Mouse (Mus musculus) hindbrain, embryonic 16.5 days (tissue): ENCODE measurements around the gene Ttc5. TPM values are rescaled to one million over a fixed set of nuclear protein-coding genes. Genes with fewer than 3 reads are reported as not detected.
"Not testable (repeated sequence)": the region's sequence is repeated elsewhere in the genome, so short reads cannot be mapped to it uniquely, and the experiment has no call there.

Experiments
- ATAC-seq: fragments of 200-750 bp; cut with Nextera tagmentation; 2 replicates; pipeline ENCODE4 v1.8.0; 2017; ENCODE audit warnings: moderate TSS enrichment, moderate library complexity
- H3K27ac ChIP-seq: fragments of 300-500 bp; sonication (generic); 2 replicates; pipeline ENCODE4 v1.5.1; 2014; ENCODE audit warnings: low read depth, mild to moderate bottlenecking, control low read depth, low read length, moderate library complexity
- H3K27me3 ChIP-seq: fragments of 300-500 bp; sonication (generic); replicated peaks from 2 replicates; pipeline ENCODE4 v1.6.1; 2014; ENCODE audit warnings: low read length; ENCODE audit not compliant: control insufficient read depth, insufficient read depth
- H3K36me3 ChIP-seq: fragments of 300-500 bp; sonication (generic); 2 replicates; pipeline ENCODE4 v1.6.1; 2014; ENCODE audit warnings: mild to moderate bottlenecking, low read length, moderate library complexity, mixed read lengths; ENCODE audit not compliant: control insufficient read depth, insufficient read depth
- H3K4me1 ChIP-seq: fragments of 300-500 bp; sonication (generic); 2 replicates; pipeline ENCODE4 v1.6.1; 2014; ENCODE audit warnings: low read depth, low read length; ENCODE audit not compliant: control insufficient read depth, insufficient read depth
- H3K4me2 ChIP-seq: fragments of 300-500 bp; sonication (generic); 2 replicates; pipeline ENCODE4 v1.6.1; 2014; ENCODE audit warnings: mild to moderate bottlenecking, low read length, control low read depth, moderate library complexity
- H3K4me3 ChIP-seq: fragments of 300-500 bp; sonication (generic); 2 replicates; pipeline ENCODE4 v1.5.1; 2014; ENCODE audit warnings: mild to moderate bottlenecking, low read length, control low read depth, moderate library complexity
- H3K9ac ChIP-seq: fragments of 300-500 bp; sonication (generic); 2 replicates; pipeline ENCODE4 v1.6.1; 2014; ENCODE audit warnings: low read depth, mild to moderate bottlenecking, control low read depth, low read length, moderate library complexity
- H3K9me3 ChIP-seq: fragments of 300-500 bp; sonication (generic); 2 replicates; pipeline ENCODE4 v1.6.1; 2014; ENCODE audit warnings: mild to moderate bottlenecking, low read length, moderate library complexity; ENCODE audit not compliant: control insufficient read depth
- WGBS: fragments of 180-500 bp; shearing (Covaris S2); extraction: QIAGEN DNeasy Blood & Tissue Kit; methylation state at CpG from one replicate; pipeline ENCODE4 v1.1.7; 2014; 5-methylcytosine and 5-hydroxymethylcytosine counted together
- polyA plus RNA-seq: library from polyadenylated mRNA; unstranded; fragments of >200 nt; fragmentation: Nextera tagmentation; extraction: Ambion mirVana; gene quantifications from 2 replicates; pipeline ENCODE4 v1.2.1, GENCODE M21; 2015

Gene Ttc5
- polyA plus RNA-seq, 1 experiment from 2014 or later = 121 TPM

GRCm38 (mm10) chr14:50722371-50722770 lies 62.9 kb downstream of the Ttc5 start:
- not testable (repeated sequence) for H3K4me3 ChIP-seq, ATAC-seq, H3K36me3 ChIP-seq, H3K9me3 ChIP-seq, H3K27ac ChIP-seq, H3K4me1 ChIP-seq, H3K27me3 ChIP-seq, H3K9ac ChIP-seq, H3K4me2 ChIP-seq
- 93% methylated on average over 3 of the region's 4 CpGs for WGBS

GRCm38 (mm10) chr14:50719875-50720274 lies 65.4 kb downstream of the Ttc5 start:
- not testable (repeated sequence) for H3K9ac ChIP-seq, H3K27me3 ChIP-seq, H3K27ac ChIP-seq, H3K4me1 ChIP-seq, H3K4me3 ChIP-seq, H3K36me3 ChIP-seq, H3K4me2 ChIP-seq, H3K9me3 ChIP-seq, ATAC-seq
- 92% methylated on average over 15 of the region's 15 CpGs for WGBS

Other genes starting within 250 kb of the Ttc5 start
- not detected in 2 replicates for gene Olfr744, start 170.6 kb downstream of the Ttc5 start, polyA plus RNA-seq
- gene Olfr745, start 146.1 kb downstream of the Ttc5 start, polyA plus RNA-seq = not detected in 2 replicates
- not detected in 2 replicates for gene Olfr746, start 138.4 kb downstream of the Ttc5 start, polyA plus RNA-seq
- gene Olfr747, start 92.3 kb downstream of the Ttc5 start, polyA plus RNA-seq = not detected in 2 replicates
- not detected in 2 replicates for gene Olfr748, start 78.1 kb downstream of the Ttc5 start, polyA plus RNA-seq
- not detected in 2 replicates for gene Olfr749, start 40.4 kb downstream of the Ttc5 start, polyA plus RNA-seq
- gene Ccnb1ip1, start 22.2 kb upstream of the Ttc5 start, polyA plus RNA-seq = not detected in 2 replicates
- gene Parp2, start 22.3 kb upstream of the Ttc5 start, polyA plus RNA-seq = 42.7 and 43.1 TPM in 2 replicates
- 2.9 and 3.3 TPM in 2 replicates for gene Tep1, start 85.0 kb upstream of the Ttc5 start, polyA plus RNA-seq
- gene Klhl33, start 112.0 kb upstream of the Ttc5 start, polyA plus RNA-seq = 4.2 and 4.3 TPM in 2 replicates
- gene Osgep, start 139.4 kb upstream of the Ttc5 start, polyA plus RNA-seq = 110 and 111 TPM in 2 replicates
- 158 and 167 TPM in 2 replicates for gene Apex1, start 139.4 kb upstream of the Ttc5 start, polyA plus RNA-seq
- gene Pip4p1, start 145.3 kb upstream of the Ttc5 start, polyA plus RNA-seq = 104 and 113 TPM in 2 replicates
- gene Pnp, start 145.6 kb upstream of the Ttc5 start, polyA plus RNA-seq = 23.4 and 24.0 TPM in 2 replicates
- not detected in 2 replicates for gene Gm49342, start 159.0 kb upstream of the Ttc5 start, polyA plus RNA-seq
- gene Pnp2, start 170.5 kb upstream of the Ttc5 start, polyA plus RNA-seq = 0.56 and 0.98 TPM in 2 replicates
- 0.10 TPM in 2 replicates for gene Rnase10, start 222.2 kb upstream of the Ttc5 start, polyA plus RNA-seq